Mouse (Mus musculus): ENCODE measurements around the gene Khk. TPM values are rescaled to one million over a fixed set of nuclear protein-coding genes. Genes with fewer than 3 reads are reported as not detected.

Gene Khk
- polyA plus RNA-seq, 1 experiment from 2014 or later = 3.3 TPM

- H3K4me3 ChIP-seq = no peak overlapping the region
- WGBS = 88% methylated on average over 6 of the region's 6 CpGs
- H3K36me3 ChIP-seq (ENCODE audit: poor library complexity, severe bottlenecking) = no peaks in the 10 kb centered on the region
- ATAC-seq = no peak
- 0 out of 2 replicates have a peak overlapping the region, but pooled peaks have one; percentile 8 for H3K4me2 ChIP-seq
- no peaks in the 10 kb centered on the region for H3K9me3 ChIP-seq (replicated peaks)
- H3K4me1 ChIP-seq = peaks cover 37% of the 10 kb centered on the region
- no peaks in the 10 kb centered on the region for H3K27me3 ChIP-seq
- H3K27ac ChIP-seq = no peak overlapping the region
- no peak overlapping the region for H3K9ac ChIP-seq
Observed at GRCm38 (mm10) chr5:30914849-30915248, 6.4 kb upstream of the Khk start.

GRCm38 (mm10) chr5:30915456-30915855 lies 5.8 kb upstream of the Khk start:
- Histone ChIP-seq H3K27me3 (no peaks in the 10 kb centered on the region), H3K27ac (peak overlapping the region; percentile 31; the same call in 1 of the 2 replicates), H3K4me2 (peak overlapping the region; percentile 28), H3K9ac (0 out of 2 replicates have a peak overlapping the region, but pooled peaks have one; percentile 37), H3K9me3 (replicated peaks) (no peaks in the 10 kb centered on the region), H3K36me3 (ENCODE audit: poor library complexity, severe bottlenecking) (no peaks in the 10 kb centered on the region), H3K4me1 (peaks cover 44% of the 10 kb centered on the region), H3K4me3 (no peak overlapping the region)
- WGBS = 65% methylated on average over 9 of the region's 9 CpGs
- peak; percentile 58 for ATAC-seq

GRCm38 (mm10) chr5:30915974-30916433 lies 5.2 kb upstream of the Khk start:
- Histone ChIP-seq H3K9me3 (replicated peaks) (no peaks in the 10 kb centered on the region), H3K9ac (0 out of 2 replicates have a peak overlapping the region, but pooled peaks have one; percentile 37), H3K27me3 (no peaks in the 10 kb centered on the region), H3K36me3 (ENCODE audit: poor library complexity, severe bottlenecking) (no peaks in the 10 kb centered on the region), H3K4me1 (peaks cover 47% of the 10 kb centered on the region), H3K27ac (no peak overlapping the region), H3K4me2 (peak overlapping the region; percentile 34; the same call in 1 of the 2 replicates), H3K4me3 (no peak overlapping the region)
- whole genome bisulfite sequencing = 4% methylated on average over 7 of the region's 7 CpGs
- ATAC-seq = peak; percentile 91

GRCm38 (mm10) chr5:30916841-30917240 lies 4.4 kb upstream of the Khk start:
- Histone ChIP-seq H3K27ac (no peak overlapping the region), H3K36me3 (ENCODE audit: poor library complexity, severe bottlenecking) (no peaks in the 10 kb centered on the region), H3K9me3 (replicated peaks) (no peaks in the 10 kb centered on the region), H3K4me2 (no peak overlapping the region), H3K27me3 (no peaks in the 10 kb centered on the region), H3K4me3 (no peak overlapping the region), H3K4me1 (peaks cover 49% of the 10 kb centered on the region), H3K9ac (no peak overlapping the region)
- no peak for ATAC-seq
- 93% methylated on average over 9 of the region's 9 CpGs for WGBS

- Histone ChIP-seq H3K9ac (no peak overlapping the region), H3K9me3 (replicated peaks) (no peaks in the 10 kb centered on the region), H3K4me1 (peaks cover 49% of the 10 kb centered on the region), H3K27ac (no peak overlapping the region), H3K4me3 (no peak overlapping the region), H3K27me3 (no peaks in the 10 kb centered on the region; the same call in 1 of the 2 replicates), H3K36me3 (ENCODE audit: poor library complexity, severe bottlenecking) (no peaks in the 10 kb centered on the region), H3K4me2 (no peak overlapping the region)
- WGBS = 88% methylated on average over 11 of the region's 11 CpGs
- ATAC-seq = no peak
Observed at GRCm38 (mm10) chr5:30917348-30917747, 3.9 kb upstream of the Khk start.

- 85% methylated on average over 31 of the region's 31 CpGs for WGBS
- no peak overlapping the region for H3K27ac ChIP-seq
- H3K9ac ChIP-seq = no peak overlapping the region
- H3K4me2 ChIP-seq = no peak overlapping the region
- no peaks in the 10 kb centered on the region for H3K36me3 ChIP-seq (ENCODE audit: poor library complexity, severe bottlenecking)
- H3K9me3 ChIP-seq (replicated peaks) = no peaks in the 10 kb centered on the region
- peaks cover 48% of the 10 kb centered on the region for H3K4me1 ChIP-seq
- no peaks in the 10 kb centered on the region; the same call in 1 of the 2 replicates for H3K27me3 ChIP-seq
- H3K4me3 ChIP-seq = no peak overlapping the region
- no peak for ATAC-seq
Observed at GRCm38 (mm10) chr5:30917891-30918670, 3.1 kb upstream of the Khk start.

- 84% methylated on average over 8 of the region's 8 CpGs for WGBS
- Histone ChIP-seq H3K9me3 (replicated peaks) (no peaks in the 10 kb centered on the region), H3K9ac (no peak overlapping the region), H3K36me3 (ENCODE audit: poor library complexity, severe bottlenecking) (no peaks in the 10 kb centered on the region), H3K4me2 (no peak overlapping the region), H3K27me3 (no peaks in the 10 kb centered on the region; the same call in 1 of the 2 replicates), H3K27ac (no peak overlapping the region), H3K4me3 (no peak overlapping the region), H3K4me1 (peaks cover 42% of the 10 kb centered on the region)
- ATAC-seq = no peak
Observed at GRCm38 (mm10) chr5:30918691-30919090, 2.5 kb upstream of the Khk start.

GRCm38 (mm10) chr5:30919831-30920614 lies 1.2 kb upstream of the Khk start:
- 0 out of 2 replicates have a peak overlapping the region, but pooled peaks have one; percentile 8 for H3K9ac ChIP-seq
- WGBS = 61% methylated on average over 11 of the region's 11 CpGs

GRCm38 (mm10) chr5:30920621-30921020 lies 610 bp upstream of the Khk start:
- no peaks in the 10 kb centered on the region for H3K9me3 ChIP-seq (replicated peaks)
- ATAC-seq = 0 out of 2 replicates have a peak, but pooled peaks have one; percentile 0
- 0 out of 2 replicates have a peak overlapping the region, but pooled peaks have one; percentile 8 for H3K9ac ChIP-seq
- H3K4me2 ChIP-seq = peak overlapping the region; percentile 88
- no peak overlapping the region for H3K27ac ChIP-seq
- 0 out of 2 replicates have a peak overlapping the region, but pooled peaks have one; percentile 2 for H3K4me3 ChIP-seq
- WGBS = 64% methylated on average over 19 of the region's 19 CpGs
- H3K4me1 ChIP-seq = peaks cover 35% of the 10 kb centered on the region
- H3K36me3 ChIP-seq (ENCODE audit: poor library complexity, severe bottlenecking) = no peaks in the 10 kb centered on the region
- no peaks in the 10 kb centered on the region; the same call in 1 of the 2 replicates for H3K27me3 ChIP-seq

More at GRCm38 (mm10) chr5:30919831-30920614, 1.2 kb upstream of the Khk start:
- no peaks in the 10 kb centered on the region for H3K36me3 ChIP-seq (ENCODE audit: poor library complexity, severe bottlenecking)
- H3K9me3 ChIP-seq (replicated peaks) = no peaks in the 10 kb centered on the region
- peaks cover 40% of the 10 kb centered on the region for H3K4me1 ChIP-seq
- no peak overlapping the region for H3K4me3 ChIP-seq
- peak overlapping the region; percentile 88; the same call in 1 of the 2 replicates for H3K4me2 ChIP-seq
- no peaks in the 10 kb centered on the region; the same call in 1 of the 2 replicates for H3K27me3 ChIP-seq
- no peak for ATAC-seq
- H3K27ac ChIP-seq = no peak overlapping the region; the same call in 1 of the 2 replicates

- no peak overlapping the region for H3K27ac ChIP-seq
- WGBS = 79% methylated on average over 10 of the region's 10 CpGs
- H3K27me3 ChIP-seq = no peaks in the 10 kb centered on the region; the same call in 1 of the 2 replicates
- no peaks in the 10 kb centered on the region for H3K36me3 ChIP-seq (ENCODE audit: poor library complexity, severe bottlenecking)
- H3K9me3 ChIP-seq (replicated peaks) = no peaks in the 10 kb centered on the region
- peaks cover 28% of the 10 kb centered on the region for H3K4me1 ChIP-seq
- no peak for ATAC-seq
- no peak overlapping the region for H3K9ac ChIP-seq
- H3K4me2 ChIP-seq = peak overlapping the region; percentile 88
- no peak overlapping the region for H3K4me3 ChIP-seq
Observed at GRCm38 (mm10) chr5:30922581-30923041, 1.4 kb downstream of the Khk start.

GRCm38 (mm10) chr5:30923119-30923518 lies 1.9 kb downstream of the Khk start:
- Histone ChIP-seq H3K27ac (no peak overlapping the region), H3K4me2 (no peak overlapping the region), H3K9ac (no peak overlapping the region), H3K4me1 (peaks cover 28% of the 10 kb centered on the region), H3K4me3 (no peak overlapping the region), H3K27me3 (no peaks in the 10 kb centered on the region; the same call in 1 of the 2 replicates), H3K36me3 (ENCODE audit: poor library complexity, severe bottlenecking) (no peaks in the 10 kb centered on the region), H3K9me3 (replicated peaks) (no peaks in the 10 kb centered on the region)
- no peak for ATAC-seq
- WGBS = 86% methylated on average over 6 of the region's 6 CpGs

Measured in forebrain, embryonic 13.5 days (tissue).